Mouse (Mus musculus) heart, postnatal 25 days (tissue): Measurements from ENCODE around the gene Ergic1. TPM values are rescaled to one million over a fixed set of nuclear protein-coding genes. Genes with fewer than 3 reads are reported as not detected.

Experiments used
- DNase-seq: peaks from one replicate; pipeline ENCODE4 v3.0.0; 2022; ENCODE audit warnings: low spot score
- intact Hi-C: fragments of 180-260 bp; cut with DNase I; formaldehyde crosslinking; loops from one replicate; pipeline ENCODE4 v1.15.1; 2025
- total RNA-seq, 2 experiments: library from RNA; stranded (reverse); gene quantifications; 2 replicates each; pipeline ENCODE4 v1.2.3; 2021

Ergic1 gene
- total RNA-seq, 2 experiments from 2014 or later: 54.2 to 58.4 TPM

- DNase-seq: no peak
- intact Hi-C loops: loop anchor here (5.0 kb wide), 1 partner anchor 331 kb away; no protein-coding TSS in a partner anchor
Measured at GRCm38 (mm10) chr17:26643456-26643855, 82.2 kb downstream of the Ergic1 start.

DNA sequence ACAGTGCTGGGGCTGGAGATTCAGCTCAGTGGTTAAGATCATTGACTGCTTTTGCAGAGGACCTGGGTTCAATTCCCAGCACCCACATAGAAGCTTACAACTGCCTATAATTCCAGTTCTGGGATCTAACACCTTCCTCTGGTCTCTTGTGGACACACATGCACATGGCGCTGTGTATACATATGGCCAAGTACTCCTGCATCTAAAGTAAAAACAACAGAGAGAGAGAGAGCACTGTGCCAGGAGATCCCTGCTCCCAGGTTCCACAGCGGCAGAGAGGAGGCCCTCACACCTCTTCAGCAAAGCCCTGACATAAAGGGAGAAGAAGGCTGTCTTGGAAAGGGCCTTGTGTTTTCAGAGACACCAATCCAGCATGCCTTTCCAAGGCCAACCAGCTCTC, 82.7 kb downstream of the Ergic1 start:
- no peak for DNase-seq
- intact Hi-C loops: loop anchor here (5.0 kb wide), 1 partner anchor 332 kb away; no protein-coding TSS in a partner anchor

DNA sequence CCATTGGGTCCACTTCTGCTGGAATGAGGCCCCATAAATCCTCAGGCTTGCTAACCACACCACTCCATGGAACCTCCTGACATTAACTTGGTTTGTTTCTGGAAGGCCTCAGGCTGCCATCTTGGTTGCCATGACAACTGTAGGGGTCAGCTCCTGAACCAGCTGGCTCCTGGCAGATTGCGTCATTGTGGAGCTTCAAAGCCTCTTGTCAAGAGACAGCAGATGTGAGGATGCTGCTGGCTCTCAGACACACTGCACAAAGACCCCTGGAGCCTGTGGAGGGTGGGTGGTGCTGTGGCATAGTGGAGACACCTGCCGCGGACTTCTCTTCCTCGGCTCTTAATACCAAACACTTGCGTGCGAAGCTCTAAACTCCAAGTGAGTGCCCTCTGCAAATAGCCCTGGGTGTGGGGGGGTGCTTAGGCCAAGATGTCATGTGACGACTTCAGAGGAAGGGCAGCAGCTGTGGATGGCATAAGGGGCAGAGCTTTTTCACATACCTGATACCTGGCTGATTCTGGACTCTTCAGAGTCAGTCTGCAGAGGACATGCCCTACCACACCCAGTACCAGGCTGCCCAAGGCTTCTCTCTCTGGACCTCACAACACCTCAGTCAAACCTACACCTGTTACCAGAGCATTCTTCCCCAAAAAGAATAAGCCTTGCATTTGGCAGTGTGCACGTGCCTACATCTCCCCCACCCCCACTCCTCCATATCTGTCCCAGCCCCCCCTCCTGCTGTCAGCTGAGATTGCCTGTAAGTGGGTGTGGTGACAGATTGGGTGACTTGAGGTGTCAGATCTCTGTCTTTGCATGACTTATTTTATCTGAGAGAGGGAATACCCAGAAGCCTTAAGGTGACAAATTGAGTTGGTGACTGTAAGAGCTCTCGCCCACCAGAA, 83.5 kb downstream of the Ergic1 start:
- intact Hi-C loops: loop anchor here (5.0 kb wide), 1 partner anchor 332 kb away; no protein-coding TSS in a partner anchor
- DNase-seq: no peak

DNA sequence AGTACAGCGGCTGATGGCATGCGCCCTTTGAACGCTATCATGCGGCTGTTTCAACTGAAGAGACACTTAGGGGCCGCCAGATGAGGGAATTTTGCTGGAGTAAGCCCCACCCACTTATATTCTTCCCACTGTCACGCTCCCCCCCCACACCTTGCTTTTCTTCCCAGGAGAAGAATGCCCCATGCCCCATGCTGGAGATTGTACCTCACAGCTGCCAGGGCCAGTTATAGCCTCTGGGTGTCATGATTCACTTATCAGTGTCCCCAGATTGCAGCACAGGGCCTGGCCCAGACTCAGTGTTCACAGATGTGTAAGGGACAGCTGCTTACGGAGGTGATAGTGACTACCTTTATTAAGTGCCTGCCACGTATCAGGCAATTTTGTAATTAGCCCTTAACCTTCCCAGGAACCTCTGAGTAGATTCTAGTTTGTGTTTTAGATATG, 84.1 kb downstream of the Ergic1 start:
- no peak for DNase-seq
- intact Hi-C loops: no loop called here

GRCm38 (mm10) chr17:26647283-26647682, 86.0 kb downstream of the Ergic1 start:
- intact Hi-C loops: no loop called here
- no peak for DNase-seq

- no peak for DNase-seq
- intact Hi-C loops: no loop called here
Measured at GRCm38 (mm10) chr17:26649565-26649964, 88.3 kb downstream of the Ergic1 start.

- no peak for DNase-seq
Measured at GRCm38 (mm10) chr17:26650451-26651363, 89.4 kb downstream of the Ergic1 start.

DNA sequence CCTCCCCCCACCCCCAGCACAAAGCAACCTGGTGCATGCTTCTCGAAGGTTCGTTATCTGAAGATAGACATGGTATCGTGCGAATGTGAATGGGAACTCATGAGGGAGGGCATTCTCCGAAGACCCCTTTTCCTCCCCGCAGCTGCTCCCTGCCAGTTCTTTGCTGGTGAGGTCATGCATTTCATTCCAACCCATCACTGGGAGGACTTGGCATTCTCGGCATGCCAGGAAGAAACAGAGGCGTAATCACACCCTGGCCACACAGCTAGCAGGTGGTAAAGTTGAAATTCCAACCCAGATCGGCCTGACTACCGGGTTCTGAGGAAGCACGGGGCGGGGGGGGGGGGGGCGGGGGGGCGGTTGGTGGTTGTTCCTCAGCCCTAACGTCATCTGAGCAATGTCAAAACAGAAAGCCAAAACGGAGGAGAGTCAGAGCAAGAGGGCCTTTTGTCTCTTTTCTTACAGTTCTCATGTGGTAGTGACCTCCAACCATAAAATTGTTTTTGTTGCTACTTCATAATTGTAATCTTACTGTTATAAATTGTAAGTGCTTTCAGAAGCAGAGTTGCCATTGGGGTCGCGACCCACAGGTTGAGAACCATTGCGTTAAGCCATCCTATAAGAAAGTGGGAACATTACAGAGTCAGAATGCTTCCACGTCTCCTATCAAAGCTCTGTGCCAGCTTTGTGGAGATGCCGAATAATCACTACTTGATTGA, 97.7 kb downstream of the Ergic1 start:
- intact Hi-C loops: no loop called here
- DNase-seq: no peak

More at GRCm38 (mm10) chr17:26650451-26651363, 89.4 kb downstream of the Ergic1 start:
- intact Hi-C loops: no loop called here

GRCm38 (mm10) chr17:26659573-26659915, 98.3 kb downstream of the Ergic1 start:
- intact Hi-C loops: no loop called here
- no peak for DNase-seq

GRCm38 (mm10) chr17:26660192-26660912, 99.1 kb downstream of the Ergic1 start:
- DNase-seq: peak; percentile 53
- intact Hi-C loops: loop anchor here (5.0 kb wide), 2 partner anchors 57 to 122 kb away; partner anchors contain the start of genes Bnip1 and Crebrf

GRCm38 (mm10) chr17:26662204-26662603, 100.9 kb downstream of the Ergic1 start:
- intact Hi-C loops: loop anchor here (1.0 to 5.0 kb wide), 3 partner anchors 55 to 223 kb away; partner anchors contain the start of genes Bnip1 and Crebrf

GRCm38 (mm10) chr17:26662978-26663683, 101.8 kb downstream of the Ergic1 start, which contains the start of gene Atp6v0e:
Atp6v0e (plus strand) TSS chr17:26663231.
- peak; percentile 81 for DNase-seq
- intact Hi-C loops: loop anchor here (1.0 to 5.0 kb wide), 3 partner anchors 54 to 222 kb away; partner anchors contain the start of genes Bnip1 and Crebrf

More at GRCm38 (mm10) chr17:26662204-26662603, 100.9 kb downstream of the Ergic1 start:
- no peak for DNase-seq

DNA sequence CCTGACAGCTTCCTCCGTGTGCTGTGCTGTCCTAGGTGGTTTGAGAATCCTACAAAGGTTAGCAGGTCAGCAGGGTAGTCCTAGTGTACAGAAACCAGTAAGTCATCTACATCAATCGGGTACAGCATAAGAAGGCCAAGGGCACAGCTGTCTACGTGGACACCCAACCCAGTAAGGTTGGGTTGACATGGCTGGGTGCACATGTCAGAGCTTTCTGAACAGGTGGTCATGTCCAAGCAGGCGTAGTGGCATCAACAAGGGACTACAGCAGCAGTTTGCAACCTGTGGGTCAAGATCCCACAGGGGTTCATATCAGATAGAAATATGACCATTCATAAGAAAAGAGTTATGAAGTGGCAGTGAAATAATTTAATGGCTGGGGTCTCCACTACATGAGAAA, 104.3 kb downstream of the Ergic1 start:
- intact Hi-C loops: no loop called here
- DNase-seq: no peak

- intact Hi-C loops: no loop called here
- no peak for DNase-seq
Measured at GRCm38 (mm10) chr17:26671268-26671667, 110.0 kb downstream of the Ergic1 start.

GRCm38 (mm10) chr17:26675845-26676244, 114.6 kb downstream of the Ergic1 start:
- no peak for DNase-seq
- intact Hi-C loops: loop anchor here (2.0 kb wide), 1 partner anchor 39 kb away; the partner anchor contains the start of gene Crebrf

DNA sequence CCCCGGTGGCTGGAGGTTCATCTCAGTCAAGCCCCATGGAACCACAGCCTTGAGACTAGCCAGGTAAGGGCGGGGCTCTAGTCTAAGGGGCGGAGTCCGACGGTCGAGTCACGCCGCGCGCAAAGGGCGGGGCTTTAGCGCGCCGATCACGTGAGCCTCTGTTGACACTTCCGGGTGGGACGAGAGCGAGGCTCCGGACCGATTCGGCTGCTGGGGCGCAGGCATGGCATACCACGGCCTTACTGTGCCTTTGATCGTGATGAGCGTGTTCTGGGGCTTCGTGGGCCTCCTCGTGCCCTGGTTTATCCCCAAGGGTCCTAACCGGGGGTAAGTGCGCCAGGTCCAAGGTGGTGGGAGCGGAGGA, 114.9 kb downstream of the Ergic1 start:
- DNase-seq: peak; percentile 77
- intact Hi-C loops: loop anchor here (2.0 kb wide), 1 partner anchor 39 kb away; the partner anchor contains the start of gene Crebrf

DNA sequence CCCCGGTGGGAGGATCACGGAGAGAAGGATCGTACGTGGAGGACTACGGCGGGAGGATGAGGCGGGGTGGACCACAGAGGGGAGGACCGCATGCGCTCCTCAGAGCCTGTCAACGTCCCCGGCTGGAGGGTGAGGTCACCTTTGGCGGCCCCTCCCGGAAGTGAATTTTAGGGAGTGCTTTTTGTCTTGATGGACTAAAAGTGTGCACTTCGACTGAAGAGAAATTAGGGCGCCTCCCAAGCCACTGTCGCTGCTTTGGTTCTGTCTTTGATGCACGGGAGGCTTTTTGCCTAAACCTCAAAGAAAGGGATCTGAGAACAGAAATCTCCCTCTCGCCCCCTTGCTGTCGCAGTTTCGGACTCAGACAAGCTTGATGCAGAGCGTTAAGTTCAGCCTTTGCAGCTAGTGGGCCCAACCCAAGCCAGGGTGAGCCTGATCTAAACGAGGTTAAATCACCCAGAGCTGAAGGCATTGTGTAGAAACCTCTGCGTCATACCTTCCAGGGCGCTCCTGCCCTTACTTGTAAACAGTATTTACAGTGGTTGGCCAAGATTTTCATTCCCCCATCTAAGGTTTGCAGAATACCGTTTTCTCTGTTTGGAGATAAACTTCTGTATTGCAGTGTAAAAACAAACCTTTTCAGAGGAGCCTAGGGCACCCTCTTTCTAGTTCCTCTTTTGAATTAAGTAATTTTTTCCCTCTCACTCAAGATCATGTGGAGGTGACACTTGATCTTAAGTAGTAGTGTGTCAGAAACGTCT, 115.5 kb downstream of the Ergic1 start:
- DNase-seq: peak; percentile 76
- intact Hi-C loops: loop anchor here (2.0 kb wide), 1 partner anchor 38 kb away; the partner anchor contains the start of gene Crebrf
